Mouse (Mus musculus): ENCODE data around the gene Phlda1. TPM values are rescaled to one million over a fixed set of nuclear protein-coding genes. Genes with fewer than 3 reads are reported as not detected.

Phlda1 gene
- polyA plus RNA-seq, 1 experiment from 2014 or later: 2.1 TPM

DNA sequence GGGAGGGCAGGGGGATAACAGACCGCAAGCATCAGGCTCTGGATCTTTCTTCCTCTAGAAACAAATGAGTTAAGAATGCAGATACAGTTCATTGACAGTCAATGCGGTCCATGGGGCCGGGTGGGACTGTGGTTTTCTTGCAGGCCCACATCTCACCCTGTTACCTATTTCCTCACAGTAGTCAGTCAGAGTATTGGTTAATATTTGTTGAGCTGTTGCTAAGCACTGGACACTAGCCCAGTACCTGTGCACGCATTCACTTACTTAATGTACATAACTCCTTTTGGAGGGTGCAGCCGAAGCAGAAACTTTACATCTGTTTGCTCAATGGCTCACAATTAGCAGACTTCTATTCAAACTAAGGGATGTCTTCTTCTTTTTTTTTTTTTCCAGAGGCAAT is 52.1 kb downstream of the Phlda1 start:
- Histone ChIP-seq H3K27ac (no peak overlapping the region), H3K36me3 (ENCODE audit: inconsistent target) (no peaks in the 10 kb centered on the region), H3K79me2 (ENCODE audit: inconsistent target) (no peaks in the 10 kb centered on the region), H3K4me3 (ENCODE audit: inconsistent target) (no peak overlapping the region)
- 95% methylated on average over 4 of the region's 5 CpGs for WGBS (ENCODE audit: missing documents)

Other genes with a start within 250 kb of the Phlda1 start
- gene Bbs10, start 207.6 kb upstream of the Phlda1 start, polyA plus RNA-seq (2018): 1.4 to 5.0 TPM (median 2.4 TPM) in 3 replicates
- gene Nap1l1, start 33.1 kb upstream of the Phlda1 start, polyA plus RNA-seq (2018): 135 to 333 TPM (median 303 TPM) in 3 replicates